ENCODE assay signal across 12 mouse cellular contexts in the genomic region with DNA sequence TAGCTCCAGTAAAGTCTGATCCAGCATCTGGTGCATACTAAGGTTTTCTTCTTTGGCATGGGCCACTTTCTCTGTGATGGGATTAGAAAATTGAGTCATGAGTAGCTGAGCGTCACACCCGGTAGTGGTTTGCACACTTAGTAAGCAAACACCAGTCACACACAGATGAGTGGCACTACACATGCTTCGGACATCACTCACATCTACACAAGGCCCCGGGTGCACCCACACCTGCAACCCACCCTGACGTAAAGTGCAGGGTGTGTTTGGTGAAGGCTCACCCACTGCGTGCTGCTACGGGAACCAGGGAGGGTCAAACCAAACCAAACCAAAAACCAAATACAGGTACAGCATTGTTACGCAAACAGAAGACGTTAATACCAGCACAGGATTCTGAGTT.
"Had no signal": no experiment of that assay in that cellular context is flagged by ENCODE, and none has a peak within 500 bp of the region (broad histone marks: within the 10 kb centered on the region; RNA-seq: fewer than 3 reads in every experiment).

No protein-coding gene starts in this region.

- H3K9ac ChIP-seq: limb, embryonic 15.5 days; lung, embryonic 14.5 days; neural tube, embryonic 12.5 days had no signal

- H3K9me3 ChIP-seq: limb, embryonic 15.5 days; midbrain, embryonic 10.5 days; neural tube, embryonic 12.5 days had no signal

- H3K27ac ChIP-seq: limb, embryonic 15.5 days; midbrain, embryonic 10.5 days; neural tube, embryonic 12.5 days had no signal

- H3K4me1 ChIP-seq: limb, embryonic 15.5 days; midbrain, embryonic 10.5 days; neural tube, embryonic 12.5 days had no signal

- H3K4me2 ChIP-seq: limb, embryonic 15.5 days; lung, embryonic 14.5 days; neural tube, embryonic 12.5 days had no signal

- DNase-seq: kidney, adult 8-10 months; kidney, postnatal 25 days; layer of hippocampus, adult 9-11 months; layer of hippocampus, postnatal 36 days; lung, embryonic 14.5 days; midbrain, embryonic 14.5 days; spleen, adult 18-20 months; thymus, postnatal 4 days had no signal

- H3K4me3 ChIP-seq: limb, embryonic 15.5 days; midbrain, embryonic 10.5 days; neural tube, embryonic 12.5 days had no signal

- H3K27me3 ChIP-seq: limb, embryonic 15.5 days; neural tube, embryonic 12.5 days had no signal

- ATAC-seq: intestine, postnatal 0 days had no signal
